Mouse (Mus musculus) forebrain, embryonic 11.5 days (tissue): ENCODE data around the gene Tanc1. TPM values are rescaled to one million over a fixed set of nuclear protein-coding genes. Genes with fewer than 3 reads are reported as not detected.

Source experiments
- ATAC-seq: fragments of 200-750 bp; cut with Nextera tagmentation; replicated peaks from 2 replicates; pipeline ENCODE4 v1.8.0; 2017; ENCODE audit warnings: moderate TSS enrichment; ENCODE audit not compliant: low FRiP score
- DNase-seq: peaks from one replicate; pipeline ENCODE4 v3.0.0-alpha.2; 2017; ENCODE audit warnings: low spot score
- H3K27ac ChIP-seq: fragments of 300-500 bp; sonication (generic); 2 replicates; pipeline ENCODE4 v1.5.1; 2014; ENCODE audit warnings: low read depth, low read length
- H3K27me3 ChIP-seq: fragments of 300-500 bp; sonication (generic); 2 replicates; pipeline ENCODE4 v1.6.1; 2014; ENCODE audit warnings: mild to moderate bottlenecking, low read length, mixed read lengths; ENCODE audit not compliant: control insufficient read depth, insufficient read depth
- H3K36me3 ChIP-seq: fragments of 300-500 bp; sonication (generic); 2 replicates; pipeline ENCODE4 v1.6.1; 2014; ENCODE audit warnings: mild to moderate bottlenecking, low read length, moderate library complexity, mixed read lengths; ENCODE audit not compliant: control insufficient read depth, insufficient read depth
- H3K4me1 ChIP-seq: fragments of 300-500 bp; sonication (generic); replicated peaks from 2 replicates; pipeline ENCODE4 v1.6.1; 2014; ENCODE audit warnings: low read length, mixed read lengths; ENCODE audit not compliant: control insufficient read depth, insufficient read depth
- H3K4me2 ChIP-seq: fragments of 300-500 bp; sonication (generic); 2 replicates; pipeline ENCODE4 v1.6.1; 2014; ENCODE audit warnings: low read depth, mild to moderate bottlenecking, low read length, moderate library complexity, mixed read lengths; ENCODE audit not compliant: severe bottlenecking
- H3K4me3 ChIP-seq: fragments of 300-500 bp; sonication (generic); 2 replicates; pipeline ENCODE4 v1.5.1; 2014; ENCODE audit warnings: low read depth, low read length
- H3K9ac ChIP-seq: fragments of 300-500 bp; sonication (generic); 2 replicates; pipeline ENCODE4 v1.6.1; 2014; ENCODE audit warnings: low read length
- H3K9me3 ChIP-seq: fragments of 300-500 bp; sonication (generic); 2 replicates; pipeline ENCODE4 v1.6.1; 2016; ENCODE audit warnings: low read length, mixed read lengths; ENCODE audit not compliant: control insufficient read depth
- WGBS: fragments of 180-500 bp; shearing (Covaris S2); extraction: QIAGEN DNeasy Blood & Tissue Kit; methylation state at CpG from one replicate; pipeline ENCODE4 v1.1.7; 2014; 5-methylcytosine and 5-hydroxymethylcytosine counted together
- polyA plus RNA-seq: library from polyadenylated mRNA; unstranded; fragments of >200 nt; fragmentation: Nextera tagmentation; extraction: Ambion mirVana; gene quantifications from 2 replicates; pipeline ENCODE4 v1.2.1, GENCODE M21; 2014

Tanc1 gene
- polyA plus RNA-seq, 1 experiment from 2014 or later = 22.7 TPM

GRCm38 (mm10) chr2:59620601-59621000, 8.8 kb downstream of the Tanc1 start:
- Histone ChIP-seq H3K4me2 (no peak overlapping the region), H3K4me1 (0 out of 2 replicates have a peak, but pooled peaks cover 3% of the 10 kb centered on the region), H3K36me3 (no peaks in the 10 kb centered on the region), H3K4me3 (no peak overlapping the region), H3K9me3 (no peaks in the 10 kb centered on the region), H3K27me3 (no peaks in the 10 kb centered on the region), H3K27ac (no peak overlapping the region), H3K9ac (no peak overlapping the region)
- no peak for ATAC-seq
- no peak for DNase-seq
- WGBS = 85% methylated on average over 5 of the region's 5 CpGs

- no peak overlapping the region for H3K27ac ChIP-seq
- DNase-seq (no peak), ATAC-seq (no peak)
- WGBS = 80% methylated on average over 6 of the region's 6 CpGs
- no peak overlapping the region for H3K4me2 ChIP-seq
- no peak overlapping the region for H3K4me3 ChIP-seq
- no peaks in the 10 kb centered on the region for H3K36me3 ChIP-seq
- no peaks in the 10 kb centered on the region; the same call in 1 of the 2 replicates for H3K4me1 ChIP-seq
- H3K9ac ChIP-seq = no peak overlapping the region
- H3K9me3 ChIP-seq = no peaks in the 10 kb centered on the region
- no peaks in the 10 kb centered on the region for H3K27me3 ChIP-seq
Measured at GRCm38 (mm10) chr2:59622514-59623139, 10.8 kb downstream of the Tanc1 start.

- no peak overlapping the region for H3K27ac ChIP-seq
- 72% methylated on average over 5 of the region's 5 CpGs for WGBS
- H3K9ac ChIP-seq = no peak overlapping the region
- no peak overlapping the region for H3K4me3 ChIP-seq
- no peaks in the 10 kb centered on the region; the same call in 1 of the 2 replicates for H3K4me1 ChIP-seq
- no peak for DNase-seq
- H3K4me2 ChIP-seq = no peak overlapping the region
- no peaks in the 10 kb centered on the region for H3K9me3 ChIP-seq
- no peaks in the 10 kb centered on the region for H3K36me3 ChIP-seq
- no peaks in the 10 kb centered on the region for H3K27me3 ChIP-seq
- ATAC-seq = no peak
Measured at GRCm38 (mm10) chr2:59623858-59624257, 12.0 kb downstream of the Tanc1 start.

- Histone ChIP-seq H3K36me3 (no peaks in the 10 kb centered on the region), H3K4me3 (no peak overlapping the region), H3K9me3 (no peaks in the 10 kb centered on the region), H3K4me2 (no peak overlapping the region), H3K27ac (no peak overlapping the region), H3K4me1 (no peaks in the 10 kb centered on the region; the same call in 1 of the 2 replicates), H3K9ac (no peak overlapping the region), H3K27me3 (no peaks in the 10 kb centered on the region)
- DNase-seq (no peak), ATAC-seq (no peak)
- 82% methylated on average over 2 of the region's 2 CpGs for WGBS
Measured at GRCm38 (mm10) chr2:59625416-59625815, 13.6 kb downstream of the Tanc1 start.

- Histone ChIP-seq H3K9me3 (no peaks in the 10 kb centered on the region), H3K4me2 (no peak overlapping the region), H3K4me3 (no peak overlapping the region), H3K4me1 (no peaks in the 10 kb centered on the region; the same call in 1 of the 2 replicates), H3K36me3 (no peaks in the 10 kb centered on the region), H3K27me3 (no peaks in the 10 kb centered on the region), H3K27ac (no peak overlapping the region), H3K9ac (no peak overlapping the region)
- ATAC-seq (no peak), DNase-seq (no peak)
- WGBS = 59% methylated on average over 8 of the region's 8 CpGs
Measured at GRCm38 (mm10) chr2:59625927-59626326, 14.1 kb downstream of the Tanc1 start.

GRCm38 (mm10) chr2:59626422-59626821, 14.6 kb downstream of the Tanc1 start:
- no peak for ATAC-seq
- no peak for DNase-seq
- H3K4me1 ChIP-seq = no peaks in the 10 kb centered on the region; the same call in 1 of the 2 replicates
- H3K9ac ChIP-seq = no peak overlapping the region
- H3K27me3 ChIP-seq = no peaks in the 10 kb centered on the region
- no peak overlapping the region for H3K4me3 ChIP-seq
- WGBS = 75% methylated on average over 3 of the region's 3 CpGs
- H3K9me3 ChIP-seq = no peaks in the 10 kb centered on the region
- no peak overlapping the region for H3K27ac ChIP-seq
- no peak overlapping the region for H3K4me2 ChIP-seq
- H3K36me3 ChIP-seq = no peaks in the 10 kb centered on the region

- DNase-seq (no peak), ATAC-seq (no peak)
- Histone ChIP-seq H3K27ac (no peak overlapping the region), H3K4me1 (no peaks in the 10 kb centered on the region; the same call in 1 of the 2 replicates), H3K27me3 (no peaks in the 10 kb centered on the region), H3K36me3 (no peaks in the 10 kb centered on the region), H3K9me3 (no peaks in the 10 kb centered on the region), H3K4me2 (no peak overlapping the region), H3K9ac (no peak overlapping the region), H3K4me3 (no peak overlapping the region)
- WGBS = 13% methylated on average over 1 of the region's 1 CpGs
Measured at GRCm38 (mm10) chr2:59627502-59627901, 15.7 kb downstream of the Tanc1 start.

GRCm38 (mm10) chr2:59628057-59628901, 16.4 kb downstream of the Tanc1 start:
- Histone ChIP-seq H3K9me3 (no peaks in the 10 kb centered on the region), H3K4me1 (no peaks in the 10 kb centered on the region; the same call in 1 of the 2 replicates), H3K4me2 (no peak overlapping the region), H3K27ac (no peak overlapping the region), H3K4me3 (no peak overlapping the region), H3K36me3 (no peaks in the 10 kb centered on the region), H3K27me3 (no peaks in the 10 kb centered on the region), H3K9ac (no peak overlapping the region)
- WGBS = 88% methylated on average over 17 of the region's 17 CpGs
- ATAC-seq (no peak), DNase-seq (no peak)
